Mouse (Mus musculus) left cerebral cortex, postnatal 36 days (tissue): ENCODE measurements around the gene Nrsn2. TPM values are rescaled to one million over a fixed set of nuclear protein-coding genes. Genes with fewer than 3 reads are reported as not detected.
"Not testable (repeated sequence)": the region's sequence is repeated elsewhere in the genome, so short reads cannot be mapped to it uniquely, and the experiment has no call there.

Experiments
- DNase-seq, 2 experiments: peaks; one replicate each; pipeline ENCODE4 v3.0.0; 2021 to 2022; ENCODE audit warnings: low spot score in 2 of 2, mixed read lengths in 1 of 2
- intact Hi-C: fragments of 180-260 bp; cut with DNase I; formaldehyde crosslinking; loops from one replicate; pipeline ENCODE4 v1.15.1; 2025
- total RNA-seq, 2 experiments: library from RNA; stranded (reverse); gene quantifications; 2 replicates each; pipeline ENCODE4 v1.2.3; 2021

The Nrsn2 gene
- total RNA-seq, 2 experiments from 2014 or later: 66.2 to 81.9 TPM

- intact Hi-C loops: loop anchor here (10.0 kb wide), 1 partner anchor 281 kb away; no protein-coding TSS in a partner anchor
Measured at GRCm38 (mm10) chr2:152393225-152394017, 17.0 kb upstream of the Nrsn2 start.

GRCm38 (mm10) chr2:152392786-152393185 is 16.3 kb upstream of the Nrsn2 start:
- DNase-seq: no peak
- intact Hi-C loops: loop anchor here (1.0 to 10.0 kb wide), 2 partner anchors 45 to 282 kb away; no protein-coding TSS in a partner anchor

More at GRCm38 (mm10) chr2:152393225-152394017, 17.0 kb upstream of the Nrsn2 start:
- no peak for DNase-seq

GRCm38 (mm10) chr2:152384191-152384590 is 7.8 kb upstream of the Nrsn2 start:
- DNase-seq: no peak
- intact Hi-C loops: no loop called here

GRCm38 (mm10) chr2:152375652-152376344 is 640 bp downstream of the Nrsn2 start:
- intact Hi-C loops: no loop called here
- peak; percentile 43 to 45 for DNase-seq

- DNase-seq: no peak
- intact Hi-C loops: no loop called here
Measured at GRCm38 (mm10) chr2:152373547-152373946, 2.9 kb downstream of the Nrsn2 start.

GRCm38 (mm10) chr2:152372661-152373060 is 3.8 kb downstream of the Nrsn2 start:
- no peak for DNase-seq
- intact Hi-C loops: no loop called here

- intact Hi-C loops: no loop called here
- no peak for DNase-seq
Measured at GRCm38 (mm10) chr2:152372104-152372503, 4.3 kb downstream of the Nrsn2 start.

GRCm38 (mm10) chr2:152368532-152369140 is 7.8 kb downstream of the Nrsn2 start:
- intact Hi-C loops: loop anchor here (10.0 kb wide), 1 partner anchor 344 kb away; no protein-coding TSS in a partner anchor
- DNase-seq: no peak

- no peak for DNase-seq
- intact Hi-C loops: loop anchor here (10.0 kb wide), 1 partner anchor 343 kb away; no protein-coding TSS in a partner anchor
Measured at GRCm38 (mm10) chr2:152367917-152368316, 8.5 kb downstream of the Nrsn2 start.

- DNase-seq: peak; percentile 45 to 61
- intact Hi-C loops: loop anchor here (10.0 kb wide), 1 partner anchor 339 kb away; no protein-coding TSS in a partner anchor
Measured at GRCm38 (mm10) chr2:152363245-152364147, 12.9 kb downstream of the Nrsn2 start.

GRCm38 (mm10) chr2:152361193-152361592 is 15.2 kb downstream of the Nrsn2 start:
- intact Hi-C loops: loop anchor here (10.0 kb wide), 1 partner anchor 336 kb away; no protein-coding TSS in a partner anchor
- no peak for DNase-seq

- DNase-seq: no peak
- intact Hi-C loops: loop anchor here (10.0 kb wide), 1 partner anchor 336 kb away; no protein-coding TSS in a partner anchor
Measured at GRCm38 (mm10) chr2:152360271-152360775, 16.1 kb downstream of the Nrsn2 start.

GRCm38 (mm10) chr2:152359616-152360015 is 16.8 kb downstream of the Nrsn2 start:
- intact Hi-C loops: loop anchor here (10.0 kb wide), 1 partner anchor 335 kb away; no protein-coding TSS in a partner anchor

GRCm38 (mm10) chr2:152358977-152359376 is 17.5 kb downstream of the Nrsn2 start:
- DNase-seq, intact Hi-C loops: not testable (repeated sequence)

More at GRCm38 (mm10) chr2:152359616-152360015, 16.8 kb downstream of the Nrsn2 start:
- DNase-seq: no peak

GRCm38 (mm10) chr2:152357254-152357653 is 19.2 kb downstream of the Nrsn2 start:
- DNase-seq: no peak
- intact Hi-C loops: no loop called here

GRCm38 (mm10) chr2:152349842-152350540 is 26.4 kb downstream of the Nrsn2 start:
- peak; percentile 33 to 38 for DNase-seq
- intact Hi-C loops: no loop called here

- no peak for DNase-seq
- intact Hi-C loops: no loop called here
Measured at GRCm38 (mm10) chr2:152349205-152349604, 27.2 kb downstream of the Nrsn2 start.

- intact Hi-C loops: no loop called here
- no peak for DNase-seq
Measured at GRCm38 (mm10) chr2:152347722-152348121, 28.7 kb downstream of the Nrsn2 start.
